Mouse (Mus musculus): Measurements from ENCODE around the gene Slc32a1.

Slc32a1 gene

DNA sequence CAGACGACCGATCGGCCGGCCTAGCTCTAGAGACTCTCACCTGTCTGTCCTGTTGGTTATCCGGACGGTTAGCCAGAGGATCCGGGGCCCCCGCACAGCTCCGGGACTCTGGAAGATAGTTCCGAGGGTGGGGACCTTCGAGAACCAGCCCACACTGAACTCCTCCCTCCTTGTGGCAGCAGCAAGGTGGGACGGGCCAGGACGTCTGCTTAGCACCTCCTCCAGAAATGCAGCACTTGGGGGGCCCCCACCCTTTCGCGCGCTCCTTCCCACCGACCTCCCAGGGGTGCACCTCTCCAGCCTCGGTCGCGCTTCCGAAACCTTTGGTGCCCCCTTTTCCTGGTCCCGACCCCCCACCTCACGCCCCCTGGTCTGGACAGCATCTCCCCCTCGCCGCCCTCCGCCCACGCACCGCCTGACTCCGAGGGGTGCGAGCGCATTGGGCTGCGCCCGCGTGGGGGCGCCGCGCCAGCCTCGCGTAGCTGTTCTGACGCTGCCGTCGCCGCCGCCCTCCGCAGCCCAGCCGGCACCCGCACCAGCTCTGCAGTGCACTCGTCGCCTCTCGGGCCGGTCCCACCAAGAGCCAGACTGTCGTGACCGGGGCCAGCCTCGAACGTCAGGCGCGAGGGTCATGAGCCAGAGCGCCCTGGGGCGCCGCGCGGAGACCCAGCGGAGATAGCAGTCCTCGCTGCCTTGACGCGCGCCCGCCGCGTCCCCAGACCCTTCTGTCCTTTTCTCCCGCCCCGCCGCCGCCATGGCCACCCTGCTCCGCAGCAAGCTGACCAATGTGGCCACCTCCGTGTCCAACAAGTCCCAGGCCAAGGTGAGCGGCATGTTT, at the start of gene Slc32a1:
TSS of gene Slc32a1 (plus strand) at position 280 of the 838 bp plus-strand sequence.
- in situ Hi-C loops (cut with MboI, MseI), result no loop called here

DNA sequence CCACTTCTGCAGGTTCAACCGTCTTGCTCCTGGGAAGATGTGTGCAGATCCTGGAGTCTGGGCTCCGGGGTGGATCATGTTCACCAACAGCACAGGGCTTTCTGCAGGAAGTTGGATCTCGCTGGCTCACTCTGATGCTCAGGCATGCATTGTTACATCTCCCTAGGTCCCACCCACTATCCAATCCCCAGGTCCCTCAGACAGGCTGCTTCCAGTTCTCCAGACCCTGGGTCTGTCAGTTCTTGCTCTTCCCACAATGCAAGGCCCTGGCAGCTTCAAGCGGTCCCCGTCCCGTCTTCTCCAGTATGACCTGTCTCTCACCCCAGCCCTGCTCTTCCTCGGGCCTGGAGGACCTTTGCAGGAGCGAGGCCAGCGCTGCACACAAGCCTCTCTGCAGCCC, 49.8 kb upstream of the Slc32a1 start:
- in situ Hi-C loops (cut with MboI, MseI), result no loop called here

DNA sequence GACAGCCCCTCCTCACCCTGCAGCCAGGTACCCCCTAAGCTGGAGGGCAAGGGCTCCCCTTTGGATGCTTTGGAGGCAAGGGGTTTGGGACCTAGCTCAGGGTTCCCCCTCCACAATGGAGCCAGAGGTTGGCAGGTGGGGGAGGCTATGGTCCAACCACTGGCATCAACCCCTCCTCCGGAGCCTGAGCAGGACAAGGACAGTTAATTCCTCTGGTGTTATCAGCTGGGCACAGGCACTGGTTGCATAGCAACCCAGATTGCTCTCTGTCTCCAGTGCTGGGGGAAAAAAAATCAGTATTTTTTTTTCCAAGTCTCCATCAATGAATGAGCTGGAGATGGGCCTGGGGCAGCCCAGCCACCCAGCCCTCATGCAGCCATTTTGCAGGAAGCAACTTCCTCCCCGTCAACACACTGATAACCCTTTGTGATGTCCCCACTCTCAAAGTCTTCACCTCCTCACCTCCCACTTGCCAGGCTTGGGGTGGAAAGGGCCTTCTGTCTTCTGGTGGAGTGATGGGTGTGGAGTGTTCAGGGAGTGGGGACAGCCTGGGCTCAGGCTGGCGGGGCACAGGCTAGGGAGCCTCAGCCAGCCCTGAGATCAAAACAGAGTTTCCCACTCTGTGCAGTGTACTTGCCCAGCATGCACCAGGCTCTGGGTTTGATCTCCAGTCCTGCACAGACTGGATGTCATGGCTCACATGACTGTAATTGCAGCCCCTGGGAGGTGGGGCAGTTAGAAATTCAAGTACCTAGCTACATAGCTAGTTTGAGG, 49.0 kb upstream of the Slc32a1 start:
- in situ Hi-C loops (cut with MboI, MseI), result no loop called here

- in situ Hi-C loops (cut with MboI, MseI), result no loop called here
Measured at GRCm38 (mm10) chr2:158570421-158571081, 40.0 kb upstream of the Slc32a1 start.

- in situ Hi-C loops (cut with MboI, MseI), result no loop called here
Measured at GRCm38 (mm10) chr2:158579979-158580378, 30.6 kb upstream of the Slc32a1 start.

- in situ Hi-C loops (cut with MboI, MseI), result no loop called here
Measured at GRCm38 (mm10) chr2:158584621-158585358, 25.8 kb upstream of the Slc32a1 start.

- in situ Hi-C loops (cut with MboI, MseI), result no loop called here
Measured at GRCm38 (mm10) chr2:158588524-158589271, 21.9 kb upstream of the Slc32a1 start.

DNA sequence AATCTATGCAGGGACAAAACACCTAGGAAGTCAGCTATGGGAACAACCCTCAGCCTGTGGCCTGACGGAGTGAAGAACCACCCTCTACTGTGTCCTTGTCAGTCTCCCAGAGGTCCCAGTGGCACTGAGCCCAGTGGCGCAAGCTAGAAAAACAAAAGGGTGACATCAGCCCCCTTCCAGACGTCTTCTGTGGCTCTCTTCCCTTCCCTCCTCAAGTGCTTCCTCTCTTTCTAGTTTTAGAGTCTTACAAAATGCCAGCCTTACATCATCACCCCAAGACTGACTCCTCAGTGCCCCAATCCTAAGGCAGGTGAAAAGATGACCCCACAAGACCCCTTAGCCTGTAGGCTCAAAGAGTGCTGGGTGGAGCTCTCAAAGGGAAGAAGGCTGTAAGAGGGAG, 20.1 kb upstream of the Slc32a1 start:
- in situ Hi-C loops (cut with MboI, MseI), result no loop called here

DNA sequence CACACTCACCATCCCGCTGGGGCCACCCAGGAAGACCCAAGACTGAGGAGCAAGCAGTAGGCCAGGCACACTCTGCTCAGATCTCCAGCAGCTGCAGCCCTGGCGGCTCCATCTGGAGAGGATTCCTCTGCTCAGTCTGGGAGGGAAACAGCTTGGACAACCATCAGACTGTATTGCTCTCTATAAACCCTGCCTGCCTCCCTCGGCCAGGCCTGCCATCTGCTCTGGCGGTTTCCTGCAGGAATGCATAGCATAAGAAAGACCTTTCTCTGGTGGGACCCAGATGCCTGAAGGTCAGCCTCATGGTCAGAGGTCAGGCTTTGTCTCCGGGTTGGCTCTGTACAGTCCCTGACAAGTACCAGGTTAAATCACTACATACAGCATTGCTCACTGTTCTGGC, 19.3 kb upstream of the Slc32a1 start:
- in situ Hi-C loops (cut with MboI, MseI), result no loop called here

- in situ Hi-C loops (cut with MboI, MseI), result no loop called here
Measured at GRCm38 (mm10) chr2:158593371-158593770, 17.2 kb upstream of the Slc32a1 start.

GRCm38 (mm10) chr2:158595103-158595502, 15.5 kb upstream of the Slc32a1 start:
- in situ Hi-C loops (cut with MboI, MseI), result no loop called here

- in situ Hi-C loops (cut with MboI, MseI), result no loop called here
Measured at GRCm38 (mm10) chr2:158595577-158595976, 15.0 kb upstream of the Slc32a1 start.

DNA sequence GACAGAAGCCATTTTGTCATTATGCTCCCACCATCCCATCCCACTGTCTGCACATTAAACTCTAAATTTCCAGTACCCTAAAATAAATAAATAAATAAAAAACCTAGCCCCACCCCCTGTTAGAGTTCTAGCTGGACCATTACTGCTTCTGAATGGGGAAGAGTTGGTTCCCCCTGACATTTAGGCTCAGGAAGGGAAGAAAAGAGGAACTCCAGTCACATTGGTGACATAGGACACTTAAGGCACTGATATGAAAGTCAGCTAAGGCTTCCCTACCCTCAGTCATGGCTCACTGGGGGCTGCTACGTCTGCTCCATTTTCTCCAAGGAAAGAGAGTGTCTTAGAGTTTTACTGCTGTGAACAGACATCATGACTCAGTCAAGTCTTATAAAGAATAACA, 13.8 kb upstream of the Slc32a1 start:
- in situ Hi-C loops (cut with MboI, MseI), result no loop called here

- in situ Hi-C loops (cut with MboI, MseI), result loop anchor here (5.0 kb wide), 1 partner anchor 33 kb away; no protein-coding TSS in a partner anchor
Measured at GRCm38 (mm10) chr2:158600517-158600916, 10.1 kb upstream of the Slc32a1 start.

DNA sequence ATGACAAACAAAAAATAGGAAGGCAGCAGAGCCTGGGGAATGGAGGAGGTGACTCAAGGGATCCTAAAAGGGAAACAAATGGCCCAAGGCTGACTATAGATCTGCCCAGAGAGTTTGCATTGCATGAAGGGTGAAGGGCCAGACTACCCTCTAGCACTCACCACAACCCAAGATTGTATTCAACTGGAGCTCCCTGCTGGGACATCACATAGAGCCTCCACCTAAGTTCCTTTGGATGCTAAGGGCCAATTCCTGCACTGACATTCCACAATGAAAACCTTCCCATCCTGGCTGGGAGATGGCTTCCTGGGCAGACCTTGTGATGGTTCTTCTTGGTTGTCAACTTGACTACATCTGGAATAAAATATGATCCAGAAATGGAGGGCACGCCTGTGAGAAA, 9.2 kb upstream of the Slc32a1 start:
- in situ Hi-C loops (cut with MboI, MseI), result loop anchor here (5.0 kb wide), 1 partner anchor 34 kb away; no protein-coding TSS in a partner anchor

DNA sequence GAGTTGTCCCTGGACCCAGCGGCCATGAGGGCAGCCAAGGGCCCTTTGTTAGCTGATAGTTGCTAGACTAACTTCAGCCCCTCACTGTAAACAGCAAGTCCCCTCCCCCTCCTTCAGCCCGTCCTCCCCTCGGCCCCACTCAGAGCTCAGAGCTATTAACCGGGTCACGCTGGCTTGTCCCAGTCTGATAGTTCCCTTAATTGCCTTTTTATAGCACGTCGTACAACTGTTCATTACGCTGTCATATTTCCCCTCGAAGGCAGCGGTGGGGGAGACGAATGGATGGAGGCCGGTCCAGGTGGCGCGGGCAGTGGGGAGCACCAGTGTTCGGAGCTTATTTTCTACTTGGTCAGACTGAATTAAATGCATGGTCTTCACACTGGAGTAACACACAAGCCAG, 7.9 kb upstream of the Slc32a1 start:
- in situ Hi-C loops (cut with MboI, MseI), result loop anchor here (5.0 kb wide), 1 partner anchor 35 kb away; no protein-coding TSS in a partner anchor

- in situ Hi-C loops (cut with MboI, MseI), result no loop called here
Measured at GRCm38 (mm10) chr2:158606511-158606964, 4.0 kb upstream of the Slc32a1 start.

GRCm38 (mm10) chr2:158609681-158610080, 886 bp upstream of the Slc32a1 start:
- in situ Hi-C loops (cut with MboI, MseI), result no loop called here

DNA sequence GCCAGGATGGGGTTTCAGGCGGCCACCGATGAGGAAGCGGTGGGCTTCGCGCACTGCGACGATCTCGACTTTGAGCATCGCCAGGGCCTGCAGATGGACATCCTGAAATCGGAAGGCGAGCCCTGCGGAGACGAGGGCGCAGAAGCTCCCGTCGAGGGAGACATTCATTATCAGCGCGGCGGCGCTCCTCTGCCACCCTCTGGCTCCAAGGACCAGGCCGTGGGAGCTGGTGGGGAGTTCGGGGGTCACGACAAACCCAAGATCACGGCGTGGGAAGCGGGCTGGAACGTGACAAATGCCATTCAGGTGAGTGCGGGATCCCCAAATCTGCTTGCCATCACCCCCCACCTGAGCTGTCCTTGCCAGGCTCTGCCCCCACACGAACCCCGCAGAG, 756 bp downstream of the Slc32a1 start:
- in situ Hi-C loops (cut with MboI, MseI), result no loop called here
